Mouse (Mus musculus) limb, embryonic 10.5 days (tissue): ENCODE data around the gene Slc36a1. TPM values are rescaled to one million over a fixed set of nuclear protein-coding genes. Genes with fewer than 3 reads are reported as not detected.

Experiments
- DNase-seq: peaks from one replicate; pipeline ENCODE4 v3.0.0-alpha.2; 2017; ENCODE audit warnings: low spot score
- H3K27ac ChIP-seq: fragments of 300-500 bp; sonication (generic); 2 replicates; pipeline ENCODE4 v1.5.1; 2016; ENCODE audit warnings: mild to moderate bottlenecking
- H3K27me3 ChIP-seq: fragments of 300-500 bp; sonication (generic); 2 replicates; pipeline ENCODE4 v1.6.1; 2016; ENCODE audit warnings: low read depth, mild to moderate bottlenecking; ENCODE audit not compliant: poor library complexity, severe bottlenecking
- H3K36me3 ChIP-seq: fragments of 300-500 bp; sonication (generic); 2 replicates; pipeline ENCODE4 v1.6.1; 2016; ENCODE audit warnings: mild to moderate bottlenecking, moderate library complexity
- H3K4me1 ChIP-seq: fragments of 300-500 bp; sonication (generic); 2 replicates; pipeline ENCODE4 v1.6.1; 2016
- H3K4me3 ChIP-seq: fragments of 300-500 bp; sonication (generic); 2 replicates; pipeline ENCODE4 v1.5.1; 2016; ENCODE audit warnings: mild to moderate bottlenecking, moderate library complexity
- H3K9me3 ChIP-seq: fragments of 300-500 bp; sonication (generic); replicated peaks from 2 replicates; pipeline ENCODE4 v1.6.1; 2016; ENCODE audit warnings: mild to moderate bottlenecking
- WGBS: fragments of 180-500 bp; shearing (Covaris S2); methylation state at CpG from one replicate; pipeline ENCODE4 v1.1.7; 2016; 5-methylcytosine and 5-hydroxymethylcytosine counted together
- polyA plus RNA-seq: library from polyadenylated mRNA; unstranded; fragments of >200 nt; fragmentation: Nextera tagmentation; extraction: Ambion mirVana; gene quantifications from 2 replicates; pipeline ENCODE4 v1.2.1, GENCODE M21; 2016

Gene Slc36a1
- polyA plus RNA-seq, 1 experiment from 2014 or later = 1.2 TPM

DNA sequence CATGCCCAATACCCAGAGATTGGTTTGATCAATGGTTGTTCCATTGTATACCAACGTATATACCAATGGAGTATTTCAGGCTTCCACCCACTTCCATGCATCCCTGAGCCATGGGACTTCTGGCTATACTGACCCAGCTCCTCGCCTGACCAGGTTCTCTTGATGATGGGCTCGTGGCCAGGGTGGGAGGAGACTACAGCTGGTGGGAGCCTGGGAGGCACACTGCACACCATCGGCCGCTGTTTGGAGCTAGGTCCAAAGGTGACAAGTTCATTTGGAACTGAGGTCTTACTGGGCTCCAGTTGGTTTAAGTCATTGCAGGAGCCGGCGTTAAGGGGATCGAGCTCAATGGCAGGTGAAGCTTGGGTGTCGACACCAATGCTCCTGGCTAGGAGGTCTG is 49.2 kb downstream of the Slc36a1 start:
- 90% methylated on average over 9 of the region's 9 CpGs for WGBS
- no peak for DNase-seq

DNA sequence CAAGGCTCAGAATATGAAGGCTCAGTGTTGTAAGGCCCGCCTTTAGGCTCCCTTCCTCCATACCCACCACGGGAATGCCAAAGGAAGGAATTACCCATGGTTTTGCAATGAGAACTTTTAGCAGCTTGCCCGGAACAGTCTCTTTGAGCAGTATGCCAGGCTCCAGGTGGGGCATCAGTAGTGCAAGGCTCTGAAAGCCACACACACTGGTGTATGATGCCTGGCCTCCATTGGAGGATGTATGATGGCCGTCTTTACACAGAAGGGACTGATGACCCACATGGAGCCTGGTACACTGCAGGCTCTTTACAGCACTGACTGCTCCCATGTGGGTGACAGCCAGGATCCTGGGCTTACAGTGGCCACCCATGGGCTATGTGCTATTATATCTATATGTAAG is 57.0 kb downstream of the Slc36a1 start:
- H3K4me3 ChIP-seq = no peak overlapping the region
- H3K27ac ChIP-seq = no peak overlapping the region
- H3K36me3 ChIP-seq = no peaks in the 10 kb centered on the region
- no peaks in the 10 kb centered on the region for H3K4me1 ChIP-seq
- no peaks in the 10 kb centered on the region for H3K9me3 ChIP-seq
- WGBS = 93% methylated on average over 4 of the region's 4 CpGs
- no peaks in the 10 kb centered on the region for H3K27me3 ChIP-seq
- no peak for DNase-seq

More for the DNA sequence above, 49.2 kb downstream of the Slc36a1 start:
- no peak overlapping the region for H3K27ac ChIP-seq
- H3K4me3 ChIP-seq = no peak overlapping the region
- no peaks in the 10 kb centered on the region for H3K4me1 ChIP-seq
- H3K36me3 ChIP-seq = no peaks in the 10 kb centered on the region
- no peaks in the 10 kb centered on the region for H3K9me3 ChIP-seq
- H3K27me3 ChIP-seq = no peaks in the 10 kb centered on the region

DNA sequence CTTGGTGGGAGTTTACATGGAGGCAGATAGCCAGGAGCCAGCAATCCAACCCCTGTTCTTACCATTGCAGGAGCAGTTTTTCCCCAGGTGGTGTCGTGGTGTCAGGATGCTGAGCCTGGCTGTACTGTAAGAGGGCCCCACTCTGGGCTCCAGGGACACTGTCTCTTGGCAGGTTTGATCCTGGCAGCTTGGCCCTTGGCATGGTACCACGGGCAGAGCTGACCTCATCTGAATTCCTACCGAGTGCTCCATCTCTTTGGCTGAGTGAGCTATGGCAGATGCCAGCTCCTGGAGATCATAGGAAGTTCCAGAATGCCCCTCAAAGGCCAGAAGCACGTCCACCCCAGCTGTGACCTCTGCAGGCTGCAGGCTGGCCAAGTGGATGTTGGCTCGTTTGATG is 57.9 kb downstream of the Slc36a1 start:
- Histone ChIP-seq H3K4me3 (no peak overlapping the region), H3K4me1 (no peaks in the 10 kb centered on the region), H3K36me3 (no peaks in the 10 kb centered on the region), H3K27ac (no peak overlapping the region), H3K27me3 (no peaks in the 10 kb centered on the region), H3K9me3 (no peaks in the 10 kb centered on the region)
- DNase-seq = no peak
- WGBS = 72% methylated on average over 5 of the region's 5 CpGs

- no peak overlapping the region for H3K27ac ChIP-seq
- WGBS = 94% methylated on average over 2 of the region's 2 CpGs
- H3K27me3 ChIP-seq = no peaks in the 10 kb centered on the region
- no peak overlapping the region for H3K4me3 ChIP-seq
- no peaks in the 10 kb centered on the region for H3K4me1 ChIP-seq
- H3K36me3 ChIP-seq = no peaks in the 10 kb centered on the region
- no peaks in the 10 kb centered on the region for H3K9me3 ChIP-seq
- no peak for DNase-seq
Observed at GRCm38 (mm10) chr11:55264318-55264717, 60.2 kb downstream of the Slc36a1 start.

GRCm38 (mm10) chr11:55265647-55266046 is 61.5 kb downstream of the Slc36a1 start:
- no peaks in the 10 kb centered on the region for H3K4me1 ChIP-seq
- H3K27ac ChIP-seq = no peak overlapping the region
- no peaks in the 10 kb centered on the region for H3K9me3 ChIP-seq
- WGBS = 59% methylated on average over 2 of the region's 2 CpGs
- H3K4me3 ChIP-seq = no peak overlapping the region
- no peaks in the 10 kb centered on the region for H3K27me3 ChIP-seq
- DNase-seq = no peak
- no peaks in the 10 kb centered on the region for H3K36me3 ChIP-seq

- WGBS = 92% methylated on average over 6 of the region's 6 CpGs
- H3K27me3 ChIP-seq = no peaks in the 10 kb centered on the region
- no peak for DNase-seq
Observed at GRCm38 (mm10) chr11:55268580-55268979, 64.4 kb downstream of the Slc36a1 start.

GRCm38 (mm10) chr11:55274756-55275155 is 70.6 kb downstream of the Slc36a1 start:
- no peaks in the 10 kb centered on the region for H3K27me3 ChIP-seq
- H3K9me3 ChIP-seq = no peaks in the 10 kb centered on the region
- no peak overlapping the region for H3K27ac ChIP-seq
- no peak for DNase-seq
- H3K4me1 ChIP-seq = no peaks in the 10 kb centered on the region
- H3K4me3 ChIP-seq = no peak overlapping the region
- H3K36me3 ChIP-seq = no peaks in the 10 kb centered on the region
- WGBS = 84% methylated on average over 6 of the region's 6 CpGs

More at GRCm38 (mm10) chr11:55268580-55268979, 64.4 kb downstream of the Slc36a1 start:
- Histone ChIP-seq H3K9me3 (no peaks in the 10 kb centered on the region), H3K4me1 (no peaks in the 10 kb centered on the region), H3K36me3 (no peaks in the 10 kb centered on the region), H3K27ac (no peak overlapping the region), H3K4me3 (no peak overlapping the region)

Other genes with a start within 250 kb of the Slc36a1 start
- gene Tnip1, start 241.4 kb upstream of the Slc36a1 start, polyA plus RNA-seq = 10.0 and 14.0 TPM in 2 replicates
- 53.5 and 69.1 TPM in 2 replicates for gene Anxa6, start 170.9 kb upstream of the Slc36a1 start, polyA plus RNA-seq
- 0.61 and 0.85 TPM in 2 replicates for gene Ccdc69, start 126.2 kb upstream of the Slc36a1 start, polyA plus RNA-seq
- gene Gm2a, start 106.2 kb upstream of the Slc36a1 start, polyA plus RNA-seq = 4.5 and 7.2 TPM in 2 replicates
- not detected in 2 replicates for gene Slc36a3, start 52.6 kb upstream of the Slc36a1 start, polyA plus RNA-seq
- gene Slc36a2, start 19.3 kb upstream of the Slc36a1 start, polyA plus RNA-seq = 0.06 and 0.29 TPM in 2 replicates
- gene Fat2, start 132.2 kb downstream of the Slc36a1 start, polyA plus RNA-seq = 0.20 TPM in 2 replicates
- 183 and 211 TPM in 2 replicates for gene Sparc, start 218.8 kb downstream of the Slc36a1 start, polyA plus RNA-seq